Mouse (Mus musculus) right cerebral cortex, postnatal 36 days (tissue): ENCODE measurements around the gene Olfr295.

Experiments
- DNase-seq, 2 experiments: peaks; one replicate each; pipeline ENCODE4 v3.0.0; 2022; ENCODE audit warnings: low spot score in 2 of 2, mixed read lengths in 1 of 2

The Olfr295 gene

DNA sequence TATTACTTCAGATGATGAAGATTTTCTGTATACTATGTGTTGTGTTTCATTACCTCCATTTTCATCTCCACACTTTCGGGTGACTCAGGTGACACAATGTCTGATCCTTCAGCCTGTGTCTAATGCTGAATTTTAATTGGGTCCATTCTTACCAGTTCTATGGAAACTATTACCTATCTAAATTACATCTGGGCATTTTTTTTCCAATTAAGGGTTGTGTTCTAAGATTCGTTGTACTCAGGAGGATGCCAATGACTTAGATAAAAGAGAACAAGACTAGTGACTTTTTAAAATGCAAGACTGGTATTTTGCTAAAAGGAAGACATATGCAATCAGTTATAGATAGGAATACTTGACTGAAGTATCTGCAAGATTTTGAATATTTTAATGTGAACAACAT, at the start of gene Olfr295:
Olfr295 (plus strand) TSS at position 301 of the 400 bp plus-strand sequence.
- DNase-seq = no peak

- DNase-seq = no peak
Observed at GRCm38 (mm10) chr7:86616543-86616942, 32.9 kb downstream of the Olfr295 start, which contains the start of gene Olfr294. Olfr294 (minus strand) TSS chr7:86616643.
